Mouse (Mus musculus) hindbrain, postnatal 0 days (tissue): ENCODE results near the gene Arv1. TPM values are rescaled to one million over a fixed set of nuclear protein-coding genes. Genes with fewer than 3 reads are reported as not detected.

Source experiments
- ATAC-seq: fragments of 200-750 bp; cut with Nextera tagmentation; 2 replicates; pipeline ENCODE4 v1.8.0; 2017; ENCODE audit warnings: mild to moderate bottlenecking, moderate TSS enrichment, moderate library complexity
- DNase-seq: peaks from one replicate; pipeline ENCODE4 v3.0.0-alpha.2; 2015; ENCODE audit warnings: low spot score
- H3K27ac ChIP-seq: fragments of 300-500 bp; sonication (generic); 2 replicates; pipeline ENCODE4 v1.5.1; 2014; ENCODE audit warnings: mild to moderate bottlenecking
- H3K27me3 ChIP-seq: fragments of 300-500 bp; sonication (generic); 2 replicates; pipeline ENCODE4 v1.6.1; 2014; ENCODE audit warnings: low read length, mixed read lengths; ENCODE audit not compliant: insufficient read depth
- H3K36me3 ChIP-seq: fragments of 300-500 bp; sonication (generic); 2 replicates; pipeline ENCODE4 v1.6.1; 2014; ENCODE audit warnings: low read length, mixed read lengths; ENCODE audit not compliant: insufficient read depth
- H3K4me1 ChIP-seq: fragments of 300-500 bp; sonication (generic); 2 replicates; pipeline ENCODE4 v1.6.1; 2014; ENCODE audit warnings: antibody characterized with exemption, low read length, mixed read lengths; ENCODE audit not compliant: insufficient read depth
- H3K4me2 ChIP-seq: fragments of 300-500 bp; sonication (generic); 2 replicates; pipeline ENCODE4 v1.6.1; 2014; ENCODE audit warnings: low read depth, mild to moderate bottlenecking, low read length, moderate library complexity, mixed read lengths
- H3K4me3 ChIP-seq: fragments of 300-500 bp; sonication (generic); 2 replicates; pipeline ENCODE4 v1.5.1; 2014; ENCODE audit warnings: low read length
- H3K9ac ChIP-seq: fragments of 300-500 bp; sonication (generic); replicated peaks from 2 replicates; pipeline ENCODE4 v1.6.1; 2014; ENCODE audit warnings: mild to moderate bottlenecking, low read length, moderate library complexity, mixed read lengths
- H3K9me3 ChIP-seq: fragments of 300-500 bp; sonication (generic); 2 replicates; pipeline ENCODE4 v1.6.1; 2016; ENCODE audit warnings: low read length, mixed read lengths
- CTCF ChIP-seq: IDR thresholded peaks from 2 replicates; pipeline ENCODE4 v1.5.1; 2016; ENCODE audit warnings: antibody characterized with exemption, control low read depth, low read depth
- WGBS: fragments of 180-500 bp; shearing (Covaris S2); extraction: QIAGEN DNeasy Blood & Tissue Kit; methylation state at CpG from one replicate; pipeline ENCODE4 v1.1.7; 2014; 5-methylcytosine and 5-hydroxymethylcytosine counted together
- polyA plus RNA-seq: library from polyadenylated mRNA; unstranded; fragments of >200 nt; fragmentation: Nextera tagmentation; extraction: Ambion mirVana; gene quantifications from 2 replicates; pipeline ENCODE4 v1.2.1, GENCODE M21; 2015
- total RNA-seq: library from RNA; depleted of rRNA; stranded (reverse); fragments of >200 nt; gene quantifications from 2 replicates; pipeline ENCODE4 v1.2.3, GENCODE M21; 2014

Arv1 gene
- total and polyA plus RNA-seq, 2 experiments from 2014 or later: 11.1 to 33.5 TPM

GRCm38 (mm10) chr8:124700271-124700670 lies 21.7 kb upstream of the Arv1 start:
- no peak overlapping the region for H3K4me2 ChIP-seq
- no peaks in the 10 kb centered on the region for H3K9me3 ChIP-seq
- no peaks in the 10 kb centered on the region for H3K4me1 ChIP-seq
- H3K27me3 ChIP-seq: no peaks in the 10 kb centered on the region
- no peak for TF ChIP-seq CTCF
- no peak overlapping the region for H3K9ac ChIP-seq
- no peak for ATAC-seq
- peaks cover 41% of the 10 kb centered on the region for H3K36me3 ChIP-seq
- no peak overlapping the region for H3K4me3 ChIP-seq
- H3K27ac ChIP-seq: no peak overlapping the region
- DNase-seq: no peak
- WGBS: 92% methylated on average over 5 of the region's 5 CpGs

GRCm38 (mm10) chr8:124701023-124701422 lies 20.9 kb upstream of the Arv1 start:
- 84% methylated on average over 9 of the region's 9 CpGs for WGBS

GRCm38 (mm10) chr8:124702183-124702582 lies 19.8 kb upstream of the Arv1 start:
- WGBS: 75% methylated on average over 3 of the region's 3 CpGs
- ATAC-seq (no peak), DNase-seq (no peak)
- Histone ChIP-seq H3K27me3 (no peaks in the 10 kb centered on the region), H3K4me2 (no peak overlapping the region), H3K9ac (no peak overlapping the region), H3K27ac (no peak overlapping the region), H3K4me1 (no peaks in the 10 kb centered on the region), H3K36me3 (peaks cover 44% of the 10 kb centered on the region), H3K4me3 (no peak overlapping the region), H3K9me3 (no peaks in the 10 kb centered on the region)
- TF ChIP-seq CTCF: no peak

More at GRCm38 (mm10) chr8:124701023-124701422, 20.9 kb upstream of the Arv1 start:
- Histone ChIP-seq H3K9me3 (no peaks in the 10 kb centered on the region), H3K27ac (no peak overlapping the region), H3K4me1 (no peaks in the 10 kb centered on the region), H3K4me2 (no peak overlapping the region), H3K27me3 (no peaks in the 10 kb centered on the region), H3K4me3 (no peak overlapping the region), H3K9ac (no peak overlapping the region), H3K36me3 (peaks cover 40% of the 10 kb centered on the region)
- no peak for TF ChIP-seq CTCF
- no peak for ATAC-seq
- no peak for DNase-seq

GRCm38 (mm10) chr8:124703526-124703925 lies 18.4 kb upstream of the Arv1 start:
- TF ChIP-seq CTCF: no peak
- Histone ChIP-seq H3K4me1 (no peaks in the 10 kb centered on the region), H3K27ac (no peak overlapping the region), H3K9ac (no peak overlapping the region), H3K27me3 (no peaks in the 10 kb centered on the region), H3K9me3 (no peaks in the 10 kb centered on the region), H3K4me2 (no peak overlapping the region), H3K4me3 (no peak overlapping the region), H3K36me3 (peaks cover 41% of the 10 kb centered on the region)
- WGBS: 91% methylated on average over 4 of the region's 4 CpGs
- ATAC-seq (no peak), DNase-seq (no peak)

- no peak overlapping the region for H3K9ac ChIP-seq
- 87% methylated on average over 4 of the region's 4 CpGs for WGBS
- H3K4me1 ChIP-seq: no peaks in the 10 kb centered on the region
- no peak for TF ChIP-seq CTCF
- ATAC-seq: no peak
- H3K4me2 ChIP-seq: no peak overlapping the region
- no peaks in the 10 kb centered on the region for H3K27me3 ChIP-seq
- no peaks in the 10 kb centered on the region for H3K9me3 ChIP-seq
- H3K27ac ChIP-seq: no peak overlapping the region
- no peak overlapping the region for H3K4me3 ChIP-seq
- no peak for DNase-seq
- H3K36me3 ChIP-seq: peaks cover 43% of the 10 kb centered on the region
Observed at GRCm38 (mm10) chr8:124704376-124704775, 17.6 kb upstream of the Arv1 start.

- no peak for ATAC-seq
- peaks cover 29% of the 10 kb centered on the region for H3K36me3 ChIP-seq
- H3K4me2 ChIP-seq: no peak overlapping the region
- no peaks in the 10 kb centered on the region for H3K4me1 ChIP-seq
- WGBS: 96% methylated on average over 8 of the region's 8 CpGs
- H3K9ac ChIP-seq: no peak overlapping the region
- H3K4me3 ChIP-seq: no peak overlapping the region
- TF ChIP-seq CTCF: no peak
- no peaks in the 10 kb centered on the region for H3K27me3 ChIP-seq
- no peak overlapping the region for H3K27ac ChIP-seq
- H3K9me3 ChIP-seq: no peaks in the 10 kb centered on the region
- DNase-seq: no peak
Observed at GRCm38 (mm10) chr8:124705823-124706222, 16.1 kb upstream of the Arv1 start.

GRCm38 (mm10) chr8:124713207-124713606 lies 8.7 kb upstream of the Arv1 start:
- DNase-seq: no peak
- Histone ChIP-seq H3K4me2 (no peak overlapping the region), H3K9ac (no peak overlapping the region), H3K4me3 (no peak overlapping the region), H3K4me1 (no peaks in the 10 kb centered on the region), H3K27ac (no peak overlapping the region), H3K9me3 (no peaks in the 10 kb centered on the region), H3K36me3 (peaks cover 33% of the 10 kb centered on the region), H3K27me3 (no peaks in the 10 kb centered on the region)
- whole genome bisulfite sequencing: 95% methylated on average over 6 of the region's 6 CpGs
- TF ChIP-seq CTCF: no peak
- no peak for ATAC-seq
